Mouse (Mus musculus) CD4-positive, CD25-positive, alpha-beta regulatory T cell (primary cell): ENCODE results near the gene Adgrf5. TPM values are rescaled to one million over a fixed set of nuclear protein-coding genes. Genes with fewer than 3 reads are reported as not detected.

Source experiments
- polyA plus RNA-seq: library from polyadenylated mRNA; unstranded; fragments of 100-300 nt; shearing (Covaris generic); gene quantifications from one replicate; pipeline ENCODE4 v1.2.1, GENCODE M21; 2017

Adgrf5 gene
- polyA plus RNA-seq: 0.07 TPM

GRCm38 (mm10) chr17:43359826-43360619 is at the start of gene Adgrf5:
Gene Adgrf5, plus strand, starts transcription at chr17:43360451.

GRCm38 (mm10) chr17:43502592-43502991 is 142.3 kb downstream of the Adgrf5 start, which contains the start of gene Mep1a:
Gene Mep1a, minus strand, starts transcription at chr17:43502812.

Other genes with a start within 250 kb of the Adgrf5 start
- not detected for gene Adgrf1, start 90.1 kb upstream of the Adgrf5 start, polyA plus RNA-seq
- not detected for gene Mep1a, start 142.4 kb downstream of the Adgrf5 start, polyA plus RNA-seq
- gene Ankrd66, start 183.2 kb downstream of the Adgrf5 start, polyA plus RNA-seq: not detected
- gene Pla2g7, start 207.6 kb downstream of the Adgrf5 start, polyA plus RNA-seq: 0.62 TPM